Mouse (Mus musculus) spleen, postnatal 36 days (tissue): ENCODE results near the gene Klk1b1.
"Not testable (repeated sequence)": the region's sequence is repeated elsewhere in the genome, so short reads cannot be mapped to it uniquely, and the experiment has no call there.

Source experiments
- DNase-seq, 2 experiments: peaks; one replicate each; pipeline ENCODE4 v3.0.0; 2022; ENCODE audit warnings: low spot score in 2 of 2, mixed read lengths in 1 of 2

The Klk1b1 gene

GRCm38 (mm10) chr7:44004847-44005246 lies 38.3 kb downstream of the Klk1b1 start:
- no peak for DNase-seq

GRCm38 (mm10) chr7:44011868-44012267 lies 45.3 kb downstream of the Klk1b1 start, which contains the start of gene Klk1b26:
TSS of gene Klk1b26 (plus strand) at chr7:44012168.
- DNase-seq = not testable (repeated sequence)

- DNase-seq = not testable (repeated sequence)
These were observed 48.1 kb downstream of the Klk1b1 start for GRCm38 (mm10) chr7:44014666-44015065.

- no peak for DNase-seq
These were observed 48.5 kb downstream of the Klk1b1 start for GRCm38 (mm10) chr7:44015071-44015470.
